Mouse (Mus musculus) olfactory bulb, adult 2 months (tissue): ENCODE measurements around the gene Relb.

Source experiments
- CTCF ChIP-seq: fragments of 200-500 bp; IDR thresholded peaks from 2 replicates; pipeline ENCODE4 v1.5.1; 2012; ENCODE audit warnings: low read depth, mild to moderate bottlenecking, low read length, moderate library complexity; ENCODE audit not compliant: insufficient read depth
- POLR2A ChIP-seq: fragments of 200-500 bp; IDR thresholded peaks from 2 replicates; pipeline ENCODE4 v1.6.1; 2012; ENCODE audit warnings: mild to moderate bottlenecking, low read depth, low read length, moderate library complexity; ENCODE audit not compliant: insufficient read depth

DNA sequence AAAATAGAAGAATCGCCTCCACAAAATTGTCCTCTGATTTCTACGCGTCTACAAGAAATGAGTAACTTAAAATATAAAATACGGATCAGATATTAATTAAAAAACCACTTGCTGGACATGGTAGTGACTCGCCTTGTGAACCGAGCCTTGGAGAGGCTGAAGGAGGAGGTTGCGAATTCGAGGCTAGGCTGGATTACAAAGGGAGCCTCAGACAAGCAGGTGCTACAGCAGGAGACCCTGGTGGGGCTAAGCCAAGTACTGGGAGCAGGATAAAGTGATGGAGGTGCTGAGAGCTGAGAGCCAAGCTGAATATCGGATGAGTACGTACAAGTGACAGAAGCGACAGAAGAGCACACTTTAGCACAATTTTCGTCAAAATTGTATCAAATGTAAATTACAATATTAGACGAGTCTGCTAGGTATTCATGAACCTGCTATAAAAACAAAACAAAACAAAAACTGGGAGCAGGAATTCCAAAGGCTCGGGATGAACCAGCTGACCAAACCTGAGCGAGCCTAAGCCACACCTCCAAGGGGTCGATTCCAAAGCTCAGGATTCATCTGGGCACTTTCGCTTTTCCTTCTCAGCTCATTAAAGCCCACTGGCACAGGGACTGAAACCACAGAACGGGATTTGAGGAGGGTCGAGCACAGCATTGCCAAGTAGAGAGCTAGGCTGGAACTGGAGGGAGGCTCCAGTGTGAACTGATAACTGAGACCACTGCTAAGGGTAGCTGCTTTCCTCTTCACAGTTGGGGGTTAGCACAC lies 66.4 kb downstream of the Relb start, which contains the start of gene Ppp1r37:
- TF ChIP-seq CTCF = no peak
- no peak for TF ChIP-seq POLR2A
